Mouse (Mus musculus) brain, embryonic 14.5 days (tissue): Measurements from ENCODE around the gene Lkaaear1. TPM values are rescaled to one million over a fixed set of nuclear protein-coding genes. Genes with fewer than 3 reads are reported as not detected.
A peak's percentile ranks its signal among the peaks of the same experiment; 100 is the strongest.

Experiments
- DNase-seq: peaks from one replicate; pipeline ENCODE4 v3.0.0-alpha.2; 2011; ENCODE audit warnings: low read depth
- CTCF ChIP-seq: fragments of 200-500 bp; IDR thresholded peaks from 2 replicates; pipeline ENCODE4 v1.5.1; 2012; ENCODE audit warnings: inconsistent platforms, mild to moderate bottlenecking, moderate library complexity, borderline replicate concordance; ENCODE audit not compliant: insufficient read depth, insufficient read length; ENCODE audit errors: extremely low read depth
- POLR2A ChIP-seq: fragments of 200-500 bp; IDR thresholded peaks from 2 replicates; pipeline ENCODE4 v1.6.1; 2012; ENCODE audit warnings: mild to moderate bottlenecking, inconsistent platforms, borderline replicate concordance; ENCODE audit not compliant: poor library complexity, insufficient read depth, insufficient read length, severe bottlenecking; ENCODE audit errors: extremely low read depth
- polyA plus RNA-seq: library from polyadenylated mRNA; depleted of rRNA; stranded (reverse); fragments of >200 nt; gene quantifications from 2 replicates; pipeline ENCODE4 v1.2.3, GENCODE M21; 2012; rRNA removed

Lkaaear1 gene
- polyA plus RNA-seq, 1 experiment = not detected

DNA sequence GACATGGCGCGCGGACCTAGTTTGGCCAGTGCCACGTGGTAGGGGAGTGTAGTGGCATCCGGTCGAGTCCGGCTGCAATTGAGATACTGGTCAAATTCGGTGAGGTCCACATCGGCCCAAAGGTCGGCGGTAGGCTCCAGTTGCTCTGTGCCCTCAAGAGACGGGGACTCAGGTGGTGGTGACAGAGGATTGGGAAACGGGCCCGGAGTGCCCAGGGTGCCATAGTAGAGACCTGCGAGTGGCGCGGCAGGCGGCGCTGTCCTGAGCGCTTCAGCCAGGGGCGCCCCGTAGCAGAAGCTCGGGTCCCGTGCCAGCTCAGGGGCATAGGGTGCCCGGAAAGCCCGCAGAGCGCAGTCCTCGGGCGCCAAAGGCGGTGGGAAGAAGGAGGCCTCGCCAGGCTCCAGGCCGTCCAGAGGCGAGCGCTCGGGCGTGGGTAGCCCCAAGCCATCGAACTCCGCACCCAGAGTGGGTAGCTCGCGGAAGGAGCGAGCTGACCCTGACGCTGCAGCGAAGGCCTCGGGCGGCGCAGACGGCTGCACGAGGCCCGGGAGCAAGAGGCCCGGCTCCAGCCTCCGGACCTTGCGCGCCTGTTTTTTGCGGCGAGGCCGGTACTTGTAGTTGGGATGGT, 27.8 kb downstream of the Lkaaear1 start:
- TF ChIP-seq POLR2A = no peak
- TF ChIP-seq CTCF = no peak
- DNase-seq = no peak

DNA sequence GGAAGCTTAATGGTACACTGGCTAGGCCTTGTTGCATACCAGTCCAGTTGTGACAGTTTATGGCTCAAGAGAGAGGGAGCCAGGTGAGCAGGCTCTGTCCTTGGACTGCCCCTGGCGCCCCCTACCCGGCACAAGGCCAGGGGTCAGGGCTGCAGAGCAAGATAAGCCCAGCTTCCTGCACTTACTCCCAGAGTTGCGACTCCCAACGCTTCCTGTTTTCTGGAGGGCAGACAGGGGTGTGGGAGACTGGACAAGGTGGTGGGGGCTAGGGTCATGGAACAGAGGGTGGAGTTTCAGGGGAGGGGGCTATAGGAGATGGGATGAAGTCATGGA, 35.0 kb downstream of the Lkaaear1 start:
- no peak for DNase-seq
- TF ChIP-seq CTCF (no peak), POLR2A (no peak)

DNA sequence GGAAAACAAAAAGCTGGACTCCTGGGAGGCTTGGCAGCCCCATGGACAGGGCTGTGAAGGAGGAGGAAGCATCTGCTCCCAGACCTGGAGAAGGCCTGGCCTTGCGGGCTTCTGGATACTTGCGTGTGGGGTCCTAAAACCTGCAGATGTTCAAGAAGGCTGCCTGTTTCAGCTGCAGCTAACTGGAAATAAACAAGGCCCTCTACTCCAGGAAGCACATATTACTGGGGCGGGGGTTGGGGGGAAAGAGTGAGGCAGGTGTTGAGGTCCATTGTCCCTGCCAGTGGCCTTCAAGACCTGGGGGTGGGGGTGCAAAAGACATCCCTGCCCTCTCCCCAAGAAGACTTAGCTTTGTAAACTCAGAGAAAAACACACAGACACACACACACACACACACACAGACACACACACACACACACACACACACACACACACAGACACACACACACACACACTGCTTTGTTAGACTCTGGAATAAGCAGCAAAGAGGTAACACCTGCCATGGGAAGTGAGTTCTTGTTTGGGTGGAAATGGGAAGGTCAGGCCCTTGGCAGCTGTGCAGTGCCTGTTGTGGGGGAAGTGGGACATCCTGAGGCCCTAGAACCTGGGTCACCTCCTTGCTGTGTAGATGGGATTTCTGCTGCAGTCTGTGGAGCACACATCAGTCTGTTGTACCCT, 35.5 kb downstream of the Lkaaear1 start:
- TF ChIP-seq CTCF (no peak), POLR2A (no peak)
- no peak for DNase-seq

DNA sequence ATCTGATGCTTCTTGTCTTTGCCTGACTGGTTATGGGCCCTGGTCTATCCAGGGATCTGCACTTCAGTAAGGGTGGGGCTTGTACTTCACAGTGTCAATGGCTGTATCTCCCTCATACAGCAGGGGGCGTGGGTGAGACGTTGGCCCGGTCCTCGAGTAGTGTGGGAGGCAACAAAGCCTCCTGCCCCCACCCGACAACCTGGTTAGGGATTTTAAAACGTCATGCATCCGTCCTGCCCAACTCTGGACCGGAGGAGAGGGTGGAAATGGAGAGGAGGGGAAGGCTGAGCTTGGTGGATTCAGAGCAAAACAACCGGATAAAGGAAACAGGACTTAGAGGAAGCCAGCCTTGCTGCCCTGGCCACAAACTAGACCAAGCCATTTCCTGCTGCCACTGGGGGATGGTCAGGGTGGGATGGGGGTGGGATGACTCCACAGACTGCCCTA, 38.6 kb downstream of the Lkaaear1 start:
- peak; percentile 69 for DNase-seq
- TF ChIP-seq POLR2A = no peak
- TF ChIP-seq CTCF = peak; percentile 74

DNA sequence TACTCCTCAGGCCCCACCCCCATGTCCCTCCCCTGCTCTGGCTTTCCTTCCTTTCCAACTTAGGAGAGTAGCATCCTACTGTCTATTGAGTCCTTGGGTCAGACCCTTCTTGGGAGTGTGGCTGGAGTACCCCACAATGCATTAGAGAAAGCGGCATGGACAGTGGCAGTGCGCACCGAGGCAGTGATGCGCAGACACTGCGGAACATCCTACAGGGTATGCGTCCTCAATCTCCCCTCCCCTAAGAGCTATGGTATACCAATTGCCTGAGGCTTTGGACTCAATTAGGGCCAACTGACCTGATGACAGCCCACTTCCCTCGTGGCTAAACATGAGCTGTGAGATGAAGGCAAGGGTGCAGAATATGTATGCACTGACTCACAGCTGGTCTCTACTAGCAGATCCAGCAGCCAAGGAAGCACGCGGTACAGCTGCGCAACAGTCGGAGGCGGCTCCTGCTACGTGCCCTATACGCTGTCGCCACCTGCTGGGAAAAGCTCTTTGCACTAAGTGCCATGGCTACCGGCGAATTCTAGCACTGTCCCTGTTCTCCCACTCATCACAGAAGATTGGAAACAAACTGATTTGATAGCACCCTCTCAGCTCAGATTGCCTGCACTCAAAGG, 39.2 kb downstream of the Lkaaear1 start:
- DNase-seq = peak; percentile 32
- TF ChIP-seq CTCF = peak; percentile 27; the same call in 1 of the 2 replicates
- TF ChIP-seq POLR2A = no peak

DNA sequence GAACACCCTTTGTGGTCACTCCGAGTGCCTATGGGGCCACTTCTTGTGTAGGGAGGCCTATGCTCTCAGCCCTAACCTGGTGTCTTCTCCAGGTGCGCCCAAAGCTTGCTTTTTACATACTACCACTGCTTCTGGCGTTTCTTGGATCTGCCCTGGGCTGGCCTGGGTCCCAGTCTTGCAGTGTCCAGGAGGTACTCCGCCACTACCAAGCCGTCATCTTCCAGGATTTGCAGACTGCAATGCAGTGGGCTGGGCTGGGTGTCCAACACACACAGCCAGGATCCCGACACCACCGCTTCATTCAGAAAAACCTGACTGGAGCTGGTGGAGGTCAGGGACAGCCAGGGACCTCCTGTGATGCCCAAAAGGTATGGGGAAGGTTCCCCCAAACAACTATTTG, 39.7 kb downstream of the Lkaaear1 start:
- no peak for DNase-seq
- TF ChIP-seq CTCF = no peak
- no peak for TF ChIP-seq POLR2A

DNA sequence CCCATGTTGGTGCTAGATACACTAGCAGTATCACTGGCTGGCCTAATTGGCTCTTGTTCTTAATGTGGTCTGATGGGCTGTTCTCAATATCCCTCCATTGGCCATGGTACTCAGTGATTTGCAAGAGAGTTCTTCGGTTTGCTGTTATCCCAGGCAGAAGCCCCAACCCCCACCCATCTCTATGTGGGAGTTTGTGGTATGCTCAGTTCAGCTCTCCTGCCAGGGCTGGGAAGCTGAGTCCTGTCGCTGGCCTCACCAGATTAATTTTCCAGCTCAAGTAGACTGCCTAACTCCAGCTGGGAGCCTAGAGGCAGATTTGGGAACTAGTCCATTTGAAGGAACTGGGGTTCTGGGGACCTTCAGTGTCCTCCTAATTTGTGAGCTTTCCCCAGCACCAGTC, 40.8 kb downstream of the Lkaaear1 start:
- no peak for DNase-seq
- no peak for TF ChIP-seq CTCF
- no peak for TF ChIP-seq POLR2A

DNA sequence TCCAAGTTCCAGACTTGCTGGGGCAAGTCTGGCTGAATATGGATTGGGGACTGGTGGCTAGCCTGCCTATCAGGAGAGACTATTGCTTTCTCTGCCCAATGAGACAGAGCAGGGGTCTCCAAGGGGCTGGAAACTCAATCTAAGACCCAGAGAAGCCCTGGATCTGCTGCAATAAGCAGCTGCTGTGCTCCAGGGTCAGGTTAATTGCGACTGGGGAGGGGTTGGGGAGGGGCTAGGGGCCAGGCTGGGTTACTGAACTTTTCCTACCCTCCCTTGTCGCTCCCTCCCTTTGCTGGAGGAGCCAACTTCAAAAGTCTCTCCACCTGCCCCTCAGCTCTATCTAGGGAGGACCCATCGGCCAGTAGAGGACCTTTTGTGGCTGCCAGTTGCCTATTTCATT, 41.5 kb downstream of the Lkaaear1 start, which contains the start of gene Gm29797:
Gene Gm29797, plus strand, starts transcription at position 301 of the 400 bp plus-strand sequence.
- TF ChIP-seq POLR2A (no peak), CTCF (no peak)

DNA sequence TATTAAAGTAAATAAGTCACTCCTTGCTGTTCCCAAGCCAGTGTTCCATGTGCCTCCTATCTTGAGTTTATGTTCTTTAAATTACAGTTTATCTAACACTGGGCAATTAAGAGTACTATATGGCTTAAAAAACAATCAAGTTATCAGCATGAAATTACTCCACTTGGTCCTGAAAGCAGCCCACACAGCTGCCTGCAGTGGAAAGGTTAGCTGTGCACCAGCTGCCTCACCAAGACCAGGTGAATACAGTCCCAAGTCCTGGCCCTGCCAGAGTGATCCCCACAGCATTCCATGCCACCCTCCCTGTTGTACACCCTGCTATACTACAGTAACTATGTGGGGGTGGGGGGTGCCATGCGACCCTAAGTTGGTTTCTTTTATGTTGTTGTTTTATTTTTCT, 44.7 kb downstream of the Lkaaear1 start:
- no peak for TF ChIP-seq CTCF
- TF ChIP-seq POLR2A = no peak
- DNase-seq = no peak

More for the DNA sequence above, 41.5 kb downstream of the Lkaaear1 start, which contains the start of gene Gm29797:
- DNase-seq = no peak

DNA sequence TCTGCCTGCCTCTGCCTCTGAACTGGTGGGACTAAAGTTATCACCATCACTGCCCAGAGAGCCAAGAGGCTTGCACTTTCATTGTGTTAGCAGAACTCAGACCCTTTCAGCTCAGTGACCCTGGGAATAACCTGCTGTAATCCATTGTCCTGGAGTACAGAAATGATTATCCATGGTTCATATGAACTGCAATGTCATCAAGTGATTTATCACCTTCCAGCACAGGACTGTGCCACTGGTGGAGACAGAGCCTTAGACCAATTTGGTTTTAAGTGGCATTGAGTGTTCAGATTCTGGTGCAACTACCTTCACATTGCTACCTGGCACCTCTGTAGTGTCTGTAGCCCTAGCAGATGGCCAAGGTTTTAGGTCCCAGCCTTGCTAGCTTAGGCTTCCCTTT, 45.2 kb downstream of the Lkaaear1 start:
- TF ChIP-seq CTCF = no peak
- TF ChIP-seq POLR2A = no peak
- DNase-seq = no peak

DNA sequence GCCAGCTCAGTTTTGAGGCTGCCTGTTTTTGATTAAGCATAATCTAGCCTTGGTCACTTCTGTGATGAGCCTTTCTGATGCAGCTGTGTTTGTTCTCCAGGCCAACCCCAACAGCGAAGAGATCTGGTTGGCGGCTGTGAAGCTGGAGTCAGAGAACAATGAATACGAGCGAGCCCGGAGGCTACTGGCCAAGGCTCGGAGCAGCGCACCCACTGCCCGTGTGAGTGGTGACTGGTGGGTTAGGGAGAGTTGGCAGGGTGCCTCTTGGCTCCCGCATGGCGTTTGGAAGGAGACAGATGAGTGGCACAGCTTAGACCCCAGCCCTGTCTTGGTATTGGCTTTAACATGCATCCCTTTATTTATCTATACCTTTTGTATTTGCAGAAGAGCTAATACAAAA, 49.3 kb downstream of the Lkaaear1 start:
- TF ChIP-seq POLR2A = no peak
- no peak for TF ChIP-seq CTCF
- DNase-seq = peak; percentile 9

Other genes starting within 250 kb of the Lkaaear1 start
- 12.1 and 18.4 TPM in 2 replicates for gene Zbtb46, start 239.0 kb downstream of the Lkaaear1 start, polyA plus RNA-seq
- gene Abhd16b, start 205.2 kb downstream of the Lkaaear1 start, polyA plus RNA-seq = not detected in 2 replicates
- 94.9 and 118 TPM in 2 replicates for gene Tpd52l2, start 201.3 kb downstream of the Lkaaear1 start, polyA plus RNA-seq
- gene Dnajc5, start 178.0 kb downstream of the Lkaaear1 start, polyA plus RNA-seq = 152 and 190 TPM in 2 replicates
- 125 and 204 TPM in 2 replicates for gene Uckl1, start 113.5 kb downstream of the Lkaaear1 start, polyA plus RNA-seq
- gene Prpf6, start 106.6 kb downstream of the Lkaaear1 start, polyA plus RNA-seq = 30.9 and 44.4 TPM in 2 replicates
- gene Zfp512b, start 105.6 kb downstream of the Lkaaear1 start, polyA plus RNA-seq = 105 and 142 TPM in 2 replicates
- gene Samd10, start 99.2 kb downstream of the Lkaaear1 start, polyA plus RNA-seq = 161 and 163 TPM in 2 replicates
- 0.10 and 0.27 TPM in 2 replicates for gene Gm29797, start 41.4 kb downstream of the Lkaaear1 start, polyA plus RNA-seq
- 26.8 and 31.6 TPM in 2 replicates for gene Sox18, start 26.8 kb downstream of the Lkaaear1 start, polyA plus RNA-seq
- gene Tcea2, start 18.1 kb downstream of the Lkaaear1 start, polyA plus RNA-seq = 55.9 and 82.2 TPM in 2 replicates
- gene Rgs19, start 4.5 kb downstream of the Lkaaear1 start, polyA plus RNA-seq = 75.9 and 87.7 TPM in 2 replicates
- 91.7 and 102 TPM in 2 replicates for gene Oprl1, start 16.6 kb upstream of the Lkaaear1 start, polyA plus RNA-seq
- gene Myt1, start 64.9 kb upstream of the Lkaaear1 start, polyA plus RNA-seq = 65.4 and 69.4 TPM in 2 replicates
- gene Pcmtd2, start 139.4 kb upstream of the Lkaaear1 start, polyA plus RNA-seq = 47.2 and 50.9 TPM in 2 replicates
- gene Polr3k, start 165.9 kb upstream of the Lkaaear1 start, polyA plus RNA-seq = 54.1 and 58.0 TPM in 2 replicates